ENCODE assay signal across 12 mouse cellular contexts in the genomic region with DNA sequence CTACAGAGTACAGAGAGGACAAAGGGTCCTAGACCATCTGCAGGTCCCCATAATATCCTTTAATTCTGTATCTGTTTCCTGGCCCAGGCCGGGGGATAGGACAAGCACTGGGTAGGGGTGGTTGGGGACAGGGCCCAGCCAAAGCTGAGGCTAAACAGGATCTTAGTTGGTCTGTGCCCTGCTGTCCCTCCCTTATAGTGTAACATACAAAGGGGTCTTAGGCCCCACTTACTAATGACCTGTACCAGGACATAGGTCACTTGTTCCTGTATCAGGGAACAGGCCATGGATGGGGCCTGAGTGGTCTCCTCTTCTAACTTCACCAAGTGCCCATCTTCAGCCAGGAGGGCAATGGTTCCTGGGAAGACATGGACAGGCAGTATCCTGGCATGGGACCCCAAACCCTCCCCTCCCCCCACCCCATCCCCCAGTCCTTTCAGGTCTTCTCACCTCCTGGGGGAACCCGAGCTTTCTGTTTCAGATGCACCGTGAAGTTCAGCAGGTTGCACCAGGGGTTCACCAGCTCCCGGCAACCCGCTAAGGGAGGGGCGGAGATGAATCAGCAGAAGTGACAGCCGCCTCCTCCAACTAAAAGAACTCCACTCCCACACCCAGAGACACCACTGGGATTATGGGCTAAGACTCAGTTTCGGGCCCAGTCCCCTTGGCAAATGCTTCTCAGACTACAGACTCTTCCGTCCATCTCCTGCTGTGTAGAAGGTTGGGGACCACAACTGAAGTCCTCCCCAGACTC. TPM values are rescaled to one million over a fixed set of nuclear protein-coding genes. Genes with fewer than 3 reads are reported as not detected.
A peak's percentile ranks its signal among the peaks of the same experiment; 100 is the strongest.
DNase-seq lines count a peak whose midpoint lies in the region; ATAC-seq and TF ChIP-seq lines count a peak whose summit lies in the region.
"Had no signal": no experiment of that assay in that cellular context is flagged by ENCODE, and none has a peak within 500 bp of the region (broad histone marks: within the 10 kb centered on the region; RNA-seq: fewer than 3 reads in every experiment).

No protein-coding gene starts in this region.

- intact Hi-C loops in heart, postnatal 25 days (cut with DNase I): no loop called here

- peak overlapping the region; percentile 32 for H3K4me2 ChIP-seq in heart, embryonic 13.5 days
- H3K4me2 ChIP-seq: lung, embryonic 15.5 days had no signal

- H3K9me3 ChIP-seq in heart, embryonic 13.5 days: no peaks in the 10 kb centered on the region
- no peaks in the 10 kb centered on the region for H3K9me3 ChIP-seq in ES-E14 (ENCODE audit: control insufficient read depth, insufficient read depth, low read depth, low read length)
- H3K9me3 ChIP-seq: lung, embryonic 15.5 days had no signal

- peaks cover 4% of the 10 kb centered on the region; the same call in 1 of the 2 replicates for H3K36me3 ChIP-seq in heart, embryonic 13.5 days
- H3K36me3 ChIP-seq in ES-E14 (ENCODE audit: control insufficient read depth, insufficient read depth, low read length, poor library complexity, severe bottlenecking): peaks cover 21% of the 10 kb centered on the region
- H3K36me3 ChIP-seq: lung, embryonic 15.5 days had no signal

- in situ Hi-C loops in ES-E14 (cut with MboI; ENCODE audit: low sequenced_read_pairs in 2 of 2, unreplicated experiment in 2 of 2): no loop called here

- peak overlapping the region; percentile 10; the same call in 1 of the 2 replicates for H3K9ac ChIP-seq in heart, embryonic 13.5 days
- peak overlapping the region; percentile 68; the same call in 1 of the 2 replicates for H3K9ac ChIP-seq in ES-E14 (ENCODE audit: insufficient read depth, low read depth, low read length, poor library complexity, severe bottlenecking)
- H3K9ac ChIP-seq: lung, embryonic 15.5 days had no signal

- DNase-seq in heart, postnatal 25 days (ENCODE audit: low spot score): no peak
- no peak for DNase-seq in ES-E14 (ENCODE audit: low read depth, low spot score)
- peak; percentile 62 for DNase-seq in c-Kit-positive CD71-positive TER-119-negative erythroid progenitor cells, embryonic 14.5 days (ENCODE audit: low read depth)
- no peak for DNase-seq in urinary bladder, postnatal 36 days (ENCODE audit: low spot score in 2 of 2)
- DNase-seq in thymus, adult 18-20 months: no peak
- DNase-seq: cerebellum, adult 2 months; thymus, postnatal 14 days had no signal

- 43% methylated on average over 9 of the region's 9 CpGs for WGBS in heart, embryonic 13.5 days

- H3K27me3 ChIP-seq in heart, embryonic 13.5 days (replicated peaks): peaks cover 23% of the 10 kb centered on the region

- peak overlapping the region; percentile 25 for H3K4me3 ChIP-seq in heart, embryonic 13.5 days
- peak overlapping the region; percentile 3 to 47; a peak in 3 of 4 replicates for H3K4me3 ChIP-seq in ES-E14 (ENCODE audit: insufficient read depth in 1 of 2, low read depth in 1 of 2, low read length in 2 of 2, poor library complexity in 1 of 2, severe bottlenecking in 1 of 2)
- H3K4me3 ChIP-seq: lung, embryonic 15.5 days had no signal

- no peak overlapping the region for H3K27ac ChIP-seq in heart, embryonic 13.5 days (replicated peaks)
- H3K27ac ChIP-seq in ES-E14 (ENCODE audit: insufficient read depth, low read depth, low read length, poor library complexity, severe bottlenecking): peak overlapping the region; percentile 84
- H3K27ac ChIP-seq: lung, embryonic 15.5 days had no signal

- ATAC-seq in heart, embryonic 13.5 days (ENCODE audit: extremely low read depth, insufficient number of reproducible peaks, low FRiP score, low TSS enrichment): no peak
- ATAC-seq in megakaryocyte progenitor cell, adult 5-6 weeks (replicated peaks; ENCODE audit: poor library complexity): peak; percentile 36
- ATAC-seq: inflammation-experienced regulatory T-cells, adult 6 months had no signal

- peaks cover 44% of the 10 kb centered on the region for H3K4me1 ChIP-seq in heart, embryonic 13.5 days
- peaks cover 6 to 29% of the 10 kb centered on the region in 2 experiments; a peak in 3 of 4 replicates for H3K4me1 ChIP-seq in ES-E14 (ENCODE audit: control insufficient read depth in 2 of 2, insufficient read depth in 2 of 2, low read length in 2 of 2, poor library complexity in 1 of 2)

TF ChIP-seq in ES-E14, 5 proteins besides CTCF, POLR2A, EP300 and RAD21:
- TF ChIP-seq ZC3H11A (IDR thresholded peaks at IDR 0.05; ENCODE audit: borderline replicate concordance, low read depth, low read length) (no peak), HCFC1 (IDR thresholded peaks at IDR 0.05; ENCODE audit: borderline replicate concordance, insufficient read depth, low read length) (no peak), MAFK (IDR thresholded peaks at IDR 0.05; ENCODE audit: insufficient read depth, low read depth, low read length) (peak; percentile 82), ZNF384 (IDR thresholded peaks at IDR 0.05; ENCODE audit: low read depth, low read length) (no peak), CHD2 (IDR thresholded peaks at IDR 0.05; ENCODE audit: low read depth, low read length) (no peak)
TF ChIP-seq in ES-E14: peak in this region for 1.

RNA-seq across cellular contexts. Expression of a gene that starts 0.8 kb away (rescaled TPM):
- 0.99 and 1.8 TPM in 2 replicates for polyA plus RNA-seq in heart, embryonic 13.5 days (2015; fragmentation: Nextera tagmentation; extraction: Ambion mirVana)
- not detected for total RNA-seq in heart, postnatal 25 days (2021)
- 1.1 and 2.9 TPM in 2 replicates for total RNA-seq in ES-E14 (2012; rRNA removed)
- total RNA-seq in megakaryocyte progenitor cell, adult 5-6 weeks (2015): not detected in 2 replicates
- total RNA-seq in megakaryocyte progenitor cell, adult 5-6 weeks (2017): not detected in 2 replicates
- total RNA-seq: gastrocnemius, postnatal 4 days had no signal
- polyA plus RNA-seq: inflammation-experienced regulatory T-cells, adult 6 months had no signal

RNA-seq across cellular contexts. Expression of a gene that starts 3.2 kb away (rescaled TPM):
- 0.25 and 0.41 TPM in 2 replicates for polyA plus RNA-seq in heart, embryonic 13.5 days (2015; fragmentation: Nextera tagmentation; extraction: Ambion mirVana)
- total RNA-seq in heart, postnatal 25 days (2021): not detected
- 0.98 and 1.5 TPM in 2 replicates for total RNA-seq in ES-E14 (2012; rRNA removed)
- total RNA-seq in megakaryocyte progenitor cell, adult 5-6 weeks (2015): 1.5 TPM in 1 of 2 replicates, not detected in the other
- not detected in 2 replicates for total RNA-seq in megakaryocyte progenitor cell, adult 5-6 weeks (2017)

RNA-seq across cellular contexts. Expression of a gene that starts 3.4 kb away (rescaled TPM):
- polyA plus RNA-seq in heart, embryonic 13.5 days (2015; fragmentation: Nextera tagmentation; extraction: Ambion mirVana): 28.6 and 30.7 TPM in 2 replicates
- total RNA-seq in heart, postnatal 25 days (2021): 1 to 10 TPM; 5.0 to 8.1 TPM
- total RNA-seq in ES-E14 (2012; rRNA removed): 52.4 and 137 TPM in 2 replicates
- total RNA-seq in megakaryocyte progenitor cell, adult 5-6 weeks (2015): 0.57 TPM in 1 of 2 replicates, not detected in the other
- 10.1 TPM in 1 of 2 replicates, not detected in the other for total RNA-seq in megakaryocyte progenitor cell, adult 5-6 weeks (2017)

RNA-seq across cellular contexts. Expression of a gene that starts 6.7 kb away (rescaled TPM):
- polyA plus RNA-seq in heart, embryonic 13.5 days (2015; fragmentation: Nextera tagmentation; extraction: Ambion mirVana): 463 and 524 TPM in 2 replicates
- 1,000 to 10,000 TPM; 1,761 to 1,834 TPM for total RNA-seq in heart, postnatal 25 days (2021)
- total RNA-seq in ES-E14 (2012; rRNA removed): 435 and 871 TPM in 2 replicates
- 54.0 and 55.0 TPM in 2 replicates for total RNA-seq in megakaryocyte progenitor cell, adult 5-6 weeks (2015)
- 33.1 and 34.4 TPM in 2 replicates for total RNA-seq in megakaryocyte progenitor cell, adult 5-6 weeks (2017)

RNA-seq across cellular contexts. Expression of a gene that starts 14.7 kb away (rescaled TPM):
- not detected in 2 replicates for polyA plus RNA-seq in heart, embryonic 13.5 days (2015; fragmentation: Nextera tagmentation; extraction: Ambion mirVana)
- not detected for total RNA-seq in heart, postnatal 25 days (2021)
- 4.2 and 6.4 TPM in 2 replicates for total RNA-seq in ES-E14 (2012; rRNA removed)
- 0.35 and 0.66 TPM in 2 replicates for total RNA-seq in megakaryocyte progenitor cell, adult 5-6 weeks (2015)
- 0.78 and 0.79 TPM in 2 replicates for total RNA-seq in megakaryocyte progenitor cell, adult 5-6 weeks (2017)
- total RNA-seq: gastrocnemius, postnatal 4 days had no signal
